25 mouse cellular contexts compared by ENCODE assay signal in genomic region chr10:79956643-79957154, GRCm38 (mm10). TPM values are rescaled to one million over a fixed set of nuclear protein-coding genes. Genes with fewer than 3 reads are reported as not detected.
DNase-seq lines count a peak whose midpoint lies in the region; ATAC-seq and TF ChIP-seq lines count a peak whose summit lies in the region.
"Had no signal": no experiment of that assay in that cellular context is flagged by ENCODE, and none has a peak within 500 bp of the region (broad histone marks: within the 10 kb centered on the region; RNA-seq: fewer than 3 reads in every experiment).

No protein-coding gene starts in this region.

- peaks cover 24% of the 10 kb centered on the region for H3K36me3 ChIP-seq in heart, embryonic 10.5 days
- peaks cover 13% of the 10 kb centered on the region for H3K36me3 ChIP-seq in kidney, embryonic 14.5 days (ENCODE audit: control insufficient read depth, insufficient read depth, low read length)
- H3K36me3 ChIP-seq in ES-E14 (ENCODE audit: control insufficient read depth, insufficient read depth, low read length, poor library complexity, severe bottlenecking) = peaks cover 9% of the 10 kb centered on the region
- H3K36me3 ChIP-seq in limb, embryonic 10.5 days = peaks cover 30% of the 10 kb centered on the region

- H3K27me3 ChIP-seq in heart, embryonic 10.5 days (ENCODE audit: insufficient read depth, poor library complexity, severe bottlenecking) = no peaks in the 10 kb centered on the region
- no peaks in the 10 kb centered on the region; the same call in 1 of the 2 replicates for H3K27me3 ChIP-seq in kidney, embryonic 14.5 days (ENCODE audit: control insufficient read depth, insufficient read depth, low read length)
- no peaks in the 10 kb centered on the region for H3K27me3 ChIP-seq in limb, embryonic 10.5 days (ENCODE audit: low read depth, poor library complexity, severe bottlenecking)
- H3K27me3 ChIP-seq: embryonic facial prominence, embryonic 15.5 days; limb, embryonic 12.5 days; lung, embryonic 15.5 days had no signal

- 43% methylated on average over 4 of the region's 4 CpGs for WGBS in heart, embryonic 10.5 days
- WGBS in kidney, embryonic 14.5 days = 30% methylated on average over 4 of the region's 4 CpGs
- WGBS in limb, embryonic 10.5 days = 30% methylated on average over 4 of the region's 4 CpGs

- H3K4me1 ChIP-seq in heart, embryonic 10.5 days = peaks cover 33% of the 10 kb centered on the region
- peaks cover 19% of the 10 kb centered on the region for H3K4me1 ChIP-seq in kidney, embryonic 14.5 days (ENCODE audit: control insufficient read depth, insufficient read depth, low read length)
- H3K4me1 ChIP-seq in ES-E14 (ENCODE audit: control insufficient read depth in 2 of 2, insufficient read depth in 2 of 2, low read length in 2 of 2, poor library complexity in 1 of 2) = peaks cover 2 to 25% of the 10 kb centered on the region in 2 experiments; a peak in 2 of 4 replicates
- H3K4me1 ChIP-seq in limb, embryonic 10.5 days = peaks cover 40% of the 10 kb centered on the region

- intact Hi-C loops in heart, postnatal 25 days (cut with DNase I) = loop anchor here (2.0 kb wide), 1 partner anchor 122 kb away; no protein-coding TSS in a partner anchor

- peak overlapping the region; percentile 53 for H3K27ac ChIP-seq in heart, embryonic 10.5 days
- H3K27ac ChIP-seq in kidney, embryonic 14.5 days (ENCODE audit: low read depth, low read length) = no peak overlapping the region
- 0 out of 2 replicates have a peak overlapping the region, but pooled peaks have one; percentile 83 for H3K27ac ChIP-seq in ES-E14 (ENCODE audit: insufficient read depth, low read depth, low read length, poor library complexity, severe bottlenecking)
- H3K27ac ChIP-seq in limb, embryonic 10.5 days = peak overlapping the region; percentile 6
- H3K27ac ChIP-seq: embryonic facial prominence, embryonic 15.5 days; forebrain, embryonic 12.5 days; hindbrain, postnatal 0 days; limb, embryonic 12.5 days; liver, embryonic 14.5 days; lung, embryonic 15.5 days had no signal

- ATAC-seq in kidney, embryonic 14.5 days (ENCODE audit: low FRiP score, low TSS enrichment) = no peak
- ATAC-seq: hindbrain, postnatal 0 days; midbrain, embryonic 16.5 days had no signal

- no peak for DNase-seq in heart, embryonic 10.5 days (ENCODE audit: low spot score)
- no peak for DNase-seq in heart, postnatal 25 days (ENCODE audit: low spot score)
- DNase-seq in kidney, adult 8-10 months = no peak
- DNase-seq in ES-E14 (ENCODE audit: low read depth, low spot score) = no peak
- DNase-seq in limb, embryonic 10.5 days (ENCODE audit: low spot score) = no peak
- DNase-seq in ovary, postnatal 10 days (ENCODE audit: low spot score) = no peak
- DNase-seq: adrenal gland, adult 2 months; cerebellum, adult 11 months; cerebellum, adult 9-11 months; gastrocnemius, postnatal 36 days; kidney, adult 18-20 months; kidney, postnatal 14 days; lung, postnatal 4 days; right cerebral cortex, adult 18-20 months; right cerebral cortex, postnatal 4 days; thymus, postnatal 14 days had no signal

- no peak overlapping the region for H3K4me3 ChIP-seq in heart, embryonic 10.5 days
- no peak overlapping the region for H3K4me3 ChIP-seq in kidney, embryonic 14.5 days (ENCODE audit: low read length)
- no peak overlapping the region for H3K4me3 ChIP-seq in ES-E14 (ENCODE audit: insufficient read depth in 1 of 2, low read depth in 1 of 2, low read length in 2 of 2, poor library complexity in 1 of 2, severe bottlenecking in 1 of 2)
- H3K4me3 ChIP-seq in limb, embryonic 10.5 days = peak overlapping the region; percentile 5; the same call in 1 of the 2 replicates
- H3K4me3 ChIP-seq: embryonic facial prominence, embryonic 15.5 days; forebrain, embryonic 12.5 days; limb, embryonic 12.5 days; lung, embryonic 15.5 days had no signal

- H3K9ac ChIP-seq in kidney, embryonic 14.5 days (ENCODE audit: low read depth, low read length) = peak overlapping the region; percentile 25; the same call in 1 of the 2 replicates
- H3K9ac ChIP-seq in ES-E14 (ENCODE audit: insufficient read depth, low read depth, low read length, poor library complexity, severe bottlenecking) = no peak overlapping the region
- H3K9ac ChIP-seq: embryonic facial prominence, embryonic 15.5 days; liver, embryonic 14.5 days; lung, embryonic 15.5 days had no signal

- no peaks in the 10 kb centered on the region for H3K9me3 ChIP-seq in heart, embryonic 10.5 days
- no peaks in the 10 kb centered on the region for H3K9me3 ChIP-seq in kidney, embryonic 14.5 days (ENCODE audit: control insufficient read depth, low read length)
- no peaks in the 10 kb centered on the region for H3K9me3 ChIP-seq in ES-E14 (ENCODE audit: control insufficient read depth, insufficient read depth, low read depth, low read length)
- no peaks in the 10 kb centered on the region for H3K9me3 ChIP-seq in limb, embryonic 10.5 days (replicated peaks)
- H3K9me3 ChIP-seq: embryonic facial prominence, embryonic 15.5 days; forebrain, embryonic 12.5 days; limb, embryonic 12.5 days; lung, embryonic 15.5 days had no signal

- H3K4me2 ChIP-seq in kidney, embryonic 14.5 days (replicated peaks; ENCODE audit: low read depth, low read length) = no peak overlapping the region
- H3K4me2 ChIP-seq: embryonic facial prominence, embryonic 15.5 days; forebrain, embryonic 12.5 days; limb, embryonic 12.5 days; lung, embryonic 15.5 days had no signal

- in situ Hi-C loops in ES-E14 (cut with MboI; ENCODE audit: low sequenced_read_pairs in 2 of 2, unreplicated experiment in 2 of 2) = no loop called here

TF ChIP-seq in ES-E14, 5 proteins besides CTCF, POLR2A, EP300 and RAD21:
- no peak for TF ChIP-seq ZNF384 (IDR thresholded peaks at IDR 0.05; ENCODE audit: low read depth, low read length)
- TF ChIP-seq CHD2 (IDR thresholded peaks at IDR 0.05; ENCODE audit: low read depth, low read length) = no peak
- no peak for TF ChIP-seq ZC3H11A (IDR thresholded peaks at IDR 0.05; ENCODE audit: borderline replicate concordance, low read depth, low read length)
- TF ChIP-seq HCFC1 (IDR thresholded peaks at IDR 0.05; ENCODE audit: borderline replicate concordance, insufficient read depth, low read length) = no peak
- no peak for TF ChIP-seq MAFK (IDR thresholded peaks at IDR 0.05; ENCODE audit: insufficient read depth, low read depth, low read length)

RNA-seq across cellular contexts. Expression of gene Wdr18, which starts 3.3 kb away (rescaled TPM):
- 127 and 155 TPM in 2 replicates for polyA plus RNA-seq in heart, embryonic 10.5 days (2016; fragmentation: Nextera tagmentation; extraction: Ambion mirVana)
- total RNA-seq in heart, postnatal 25 days (2021) = 10 to 100 TPM; 20.5 to 30.1 TPM
- polyA plus RNA-seq in kidney, embryonic 14.5 days (2014; fragmentation: Nextera tagmentation; extraction: Ambion mirVana) = 132 and 147 TPM in 2 replicates
- 155 and 195 TPM in 2 replicates for total RNA-seq in ES-E14 (2012; rRNA removed)
- polyA plus RNA-seq in limb, embryonic 10.5 days (2016; fragmentation: Nextera tagmentation; extraction: Ambion mirVana) = 174 and 201 TPM in 2 replicates

RNA-seq across cellular contexts. Expression of gene Grin3b, which starts 13.8 kb away (rescaled TPM):
- 0.30 and 0.34 TPM in 2 replicates for polyA plus RNA-seq in heart, embryonic 10.5 days (2016; fragmentation: Nextera tagmentation; extraction: Ambion mirVana)
- total RNA-seq in heart, postnatal 25 days (2021) = under 1 TPM; 0.14 to 0.21 TPM
- 0.19 and 0.29 TPM in 2 replicates for polyA plus RNA-seq in kidney, embryonic 14.5 days (2014; fragmentation: Nextera tagmentation; extraction: Ambion mirVana)
- total RNA-seq in ES-E14 (2012; rRNA removed) = 0.36 and 0.74 TPM in 2 replicates
- polyA plus RNA-seq in limb, embryonic 10.5 days (2016; fragmentation: Nextera tagmentation; extraction: Ambion mirVana) = 0.28 and 0.40 TPM in 2 replicates
- total RNA-seq: megakaryocyte-erythroid progenitor cell, adult 5-6 weeks had no signal

RNA-seq across cellular contexts. Expression of gene Tmem259, which starts 27.4 kb away (rescaled TPM):
- 12.7 and 16.4 TPM in 2 replicates for polyA plus RNA-seq in heart, embryonic 10.5 days (2016; fragmentation: Nextera tagmentation; extraction: Ambion mirVana)
- total RNA-seq in heart, postnatal 25 days (2021) = 100 to 1,000 TPM; 110 to 115 TPM
- 18.8 and 27.8 TPM in 2 replicates for polyA plus RNA-seq in kidney, embryonic 14.5 days (2014; fragmentation: Nextera tagmentation; extraction: Ambion mirVana)
- total RNA-seq in ES-E14 (2012; rRNA removed) = 127 and 220 TPM in 2 replicates
- polyA plus RNA-seq in limb, embryonic 10.5 days (2016; fragmentation: Nextera tagmentation; extraction: Ambion mirVana) = 14.9 and 16.4 TPM in 2 replicates

RNA-seq across cellular contexts. Expression of gene Arid3a, which starts 29.9 kb away (rescaled TPM):
- 12.5 and 16.4 TPM in 2 replicates for polyA plus RNA-seq in heart, embryonic 10.5 days (2016; fragmentation: Nextera tagmentation; extraction: Ambion mirVana)
- 1 to 10 TPM; 1.9 to 2.0 TPM for total RNA-seq in heart, postnatal 25 days (2021)
- polyA plus RNA-seq in kidney, embryonic 14.5 days (2014; fragmentation: Nextera tagmentation; extraction: Ambion mirVana) = 12.0 and 12.3 TPM in 2 replicates
- 10.8 and 16.3 TPM in 2 replicates for total RNA-seq in ES-E14 (2012; rRNA removed)
- 18.2 and 29.4 TPM in 2 replicates for polyA plus RNA-seq in limb, embryonic 10.5 days (2016; fragmentation: Nextera tagmentation; extraction: Ambion mirVana)

RNA-seq across cellular contexts. Expression of gene Cnn2, which starts 31.7 kb away (rescaled TPM):
- 408 and 456 TPM in 2 replicates for polyA plus RNA-seq in heart, embryonic 10.5 days (2016; fragmentation: Nextera tagmentation; extraction: Ambion mirVana)
- 10 to 100 TPM; 35.9 to 36.6 TPM for total RNA-seq in heart, postnatal 25 days (2021)
- polyA plus RNA-seq in kidney, embryonic 14.5 days (2014; fragmentation: Nextera tagmentation; extraction: Ambion mirVana) = 186 and 220 TPM in 2 replicates
- 94.1 and 159 TPM in 2 replicates for total RNA-seq in ES-E14 (2012; rRNA removed)
- polyA plus RNA-seq in limb, embryonic 10.5 days (2016; fragmentation: Nextera tagmentation; extraction: Ambion mirVana) = 261 and 301 TPM in 2 replicates
